Mouse (Mus musculus) gastrocnemius, postnatal 10 days (tissue): ENCODE data around the gene Saa4. TPM values are rescaled to one million over a fixed set of nuclear protein-coding genes. Genes with fewer than 3 reads are reported as not detected.
"Not testable (repeated sequence)": the region's sequence is repeated elsewhere in the genome, so short reads cannot be mapped to it uniquely, and the experiment has no call there.

ENCODE experiments used
- DNase-seq: peaks from one replicate; pipeline ENCODE4 v3.0.0; 2021; ENCODE audit warnings: mixed read lengths
- total RNA-seq, 2 experiments: library from RNA; stranded (reverse); gene quantifications; 2 replicates each; pipeline ENCODE4 v1.2.3; 2021

Gene Saa4
- total RNA-seq, 2 experiments from 2014 or later: not detected

- no peak for DNase-seq
Measured at GRCm38 (mm10) chr7:46715600-46715999, 16.8 kb downstream of the Saa4 start, which contains the start of gene Saa3. Gene Saa3, minus strand, starts transcription at chr7:46715700.

DNA sequence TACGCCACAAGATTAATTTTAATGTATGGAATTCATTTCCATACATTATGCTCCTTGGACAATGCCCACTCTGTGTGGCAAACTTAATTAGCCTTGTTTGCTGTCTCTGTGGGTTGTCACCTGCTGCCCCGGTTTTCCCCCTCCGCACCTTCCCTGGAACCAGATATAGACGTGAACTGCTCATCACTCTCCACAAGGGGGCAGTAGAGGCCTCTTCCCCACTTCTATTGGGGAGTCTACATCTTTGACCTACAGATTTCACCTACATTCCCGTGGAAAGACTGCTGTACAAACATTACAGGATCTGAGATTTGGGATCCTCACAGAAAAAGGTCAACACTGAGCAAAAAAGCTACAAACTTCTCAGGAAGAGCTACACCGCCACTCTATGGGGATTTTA is 17.9 kb downstream of the Saa4 start:
- DNase-seq: peak; percentile 57

- no peak for DNase-seq
Measured at GRCm38 (mm10) chr7:46712250-46712649, 20.2 kb downstream of the Saa4 start.

DNA sequence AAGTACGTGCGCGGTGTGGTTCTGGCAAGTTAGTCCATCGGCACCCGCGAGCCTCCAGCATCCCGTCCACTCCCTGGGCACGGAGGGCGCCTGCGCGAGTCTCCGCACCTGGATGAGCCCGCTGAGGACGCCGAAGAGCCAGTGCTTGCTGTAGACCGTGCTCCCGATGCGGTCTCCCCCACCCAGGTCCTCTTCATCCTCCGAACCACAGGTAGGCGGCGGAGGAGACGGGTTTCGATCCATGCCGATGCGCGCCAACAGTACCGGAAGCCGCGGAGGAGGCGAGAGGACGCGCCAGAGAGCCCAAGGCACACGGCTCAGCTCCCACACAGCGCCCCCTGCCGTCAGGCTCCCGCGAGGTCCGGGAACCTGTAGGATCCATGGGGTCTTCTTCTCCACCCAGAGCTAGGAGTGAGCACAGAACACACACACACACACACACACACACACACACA is 22.0 kb downstream of the Saa4 start, which contains the start of gene Saal1:
Gene Saal1 (minus strand): TSS at position 291 of the 455 bp plus-strand sequence.
- DNase-seq: peak; percentile 93

DNA sequence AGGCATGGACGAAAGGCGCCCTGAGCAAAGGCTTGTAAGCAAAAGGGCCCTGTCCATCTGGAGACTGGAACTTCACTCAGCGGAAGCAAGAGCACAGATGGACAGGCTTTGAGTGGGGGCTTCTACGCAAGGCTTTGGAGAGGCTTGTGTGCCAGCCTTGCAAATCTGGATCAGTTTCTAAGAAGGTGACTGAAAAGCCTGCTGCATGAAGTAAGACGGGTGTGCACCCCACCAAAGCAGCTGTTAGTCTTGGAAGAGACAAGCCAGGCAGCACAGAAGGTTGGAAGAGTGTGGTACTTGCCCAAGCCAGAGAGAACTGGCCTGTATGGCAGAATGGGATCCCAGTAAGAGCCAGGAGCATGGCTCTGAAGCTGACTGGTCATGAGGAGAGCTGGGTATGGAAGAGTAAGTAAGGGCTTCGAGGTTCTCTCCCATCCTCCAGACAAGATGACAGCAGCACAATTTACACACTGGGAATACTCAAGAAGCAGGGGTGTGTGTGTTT is 31.8 kb downstream of the Saa4 start:
- DNase-seq: no peak

DNA sequence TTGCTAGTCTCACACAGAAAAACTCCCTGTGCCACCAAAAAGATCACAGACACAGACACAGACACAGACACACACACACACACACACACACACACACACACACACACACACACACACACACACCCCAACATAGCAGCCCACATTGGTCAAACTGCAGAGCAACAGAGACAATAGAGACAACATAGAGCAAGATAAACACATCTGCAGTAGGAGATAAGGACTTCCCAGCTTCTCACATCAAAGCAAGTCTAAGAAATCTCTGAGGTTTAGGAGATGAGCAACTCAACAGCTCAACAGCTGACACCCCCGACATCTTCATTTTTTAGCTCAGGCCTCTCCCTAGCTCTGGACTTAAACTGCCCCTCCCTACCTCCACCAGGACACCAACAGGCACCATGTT is 35.6 kb downstream of the Saa4 start:
- DNase-seq: no peak

- no peak for DNase-seq
Measured at GRCm38 (mm10) chr7:46686827-46687226, 45.6 kb downstream of the Saa4 start.

DNA sequence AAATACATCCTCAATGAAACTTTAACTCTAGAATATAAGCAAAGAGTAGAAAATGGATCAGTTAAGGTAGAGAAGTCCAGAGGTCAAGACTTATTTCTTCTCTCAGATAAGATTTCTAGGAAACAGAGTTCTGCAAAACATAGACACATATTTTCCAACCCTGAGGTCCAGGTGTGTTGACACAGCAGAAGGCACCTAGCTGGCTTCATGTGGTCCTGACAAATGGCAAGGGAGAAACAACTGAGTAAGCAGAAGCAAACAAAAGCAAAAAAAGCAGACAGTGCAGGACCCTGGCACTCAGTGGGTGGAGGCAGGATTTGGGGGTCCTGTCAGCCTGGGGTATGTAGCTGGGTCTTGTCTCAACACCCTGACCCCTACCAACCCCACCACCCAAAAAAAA is 51.7 kb downstream of the Saa4 start:
- DNase-seq: no peak

DNA sequence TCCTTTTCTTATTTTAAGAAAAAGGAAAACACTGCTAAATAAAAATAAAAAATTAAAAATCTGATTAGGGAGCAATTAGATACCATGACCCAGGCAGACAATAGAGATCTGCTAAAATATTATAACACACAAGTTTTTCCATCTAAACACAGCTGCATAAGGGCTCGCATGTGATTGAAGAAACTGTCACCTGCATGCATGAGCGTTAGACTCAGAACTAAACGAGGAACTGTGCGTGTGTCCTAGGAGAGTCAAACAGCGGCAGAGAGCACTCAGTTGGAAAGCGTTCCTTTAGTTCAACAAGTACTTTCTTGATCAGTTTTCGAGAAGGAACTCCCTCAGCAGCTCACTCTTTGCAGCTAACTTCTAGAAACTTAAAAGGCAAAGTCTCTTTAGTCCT is 53.4 kb downstream of the Saa4 start:
- DNase-seq: not testable (repeated sequence)

- no peak for DNase-seq
Measured at GRCm38 (mm10) chr7:46678417-46678816, 54.0 kb downstream of the Saa4 start.

Other genes with a start within 250 kb of the Saa4 start
- gene Sergef, start 92.8 kb downstream of the Saa4 start, total RNA-seq: 1 to 10 TPM; 5.8 to 6.7 TPM
- 1 to 10 TPM in 1 of 2 experiments, under 1 TPM in 1; 0.47 to 1.0 TPM for gene Tph1, start 60.1 kb downstream of the Saa4 start, total RNA-seq
- gene Saal1, start 21.9 kb downstream of the Saa4 start, total RNA-seq: 1 to 10 TPM; 4.9 to 7.0 TPM
- gene Saa3, start 16.9 kb downstream of the Saa4 start, total RNA-seq: not detected
- under 1 TPM in 1 of 2 experiments, not detected in 1; 0.70 TPM for gene Saa1, start 10.4 kb upstream of the Saa4 start, total RNA-seq
- gene Saa2, start 19.2 kb upstream of the Saa4 start, total RNA-seq: not detected
- 10 to 100 TPM; 12.1 to 16.0 TPM for gene Hps5, start 63.5 kb upstream of the Saa4 start, total RNA-seq
- 10 to 100 TPM; 18.3 to 23.4 TPM for gene Gtf2h1, start 63.5 kb upstream of the Saa4 start, total RNA-seq
- 1,000 to 10,000 TPM; 1,967 to 2,342 TPM for gene Ldha, start 108.9 kb upstream of the Saa4 start, total RNA-seq
- not detected for gene Ldhc, start 128.6 kb upstream of the Saa4 start, total RNA-seq
- gene Tsg101, start 187.4 kb upstream of the Saa4 start, total RNA-seq: 10 to 100 TPM; 50.2 to 57.1 TPM
- gene Uevld, start 225.9 kb upstream of the Saa4 start, total RNA-seq: 10 to 100 TPM; 11.5 to 14.9 TPM